Mouse (Mus musculus) CD4-positive naive resting alpha-beta T cell, adult 57 days (primary cell): ENCODE measurements around the gene Birc2. TPM values are rescaled to one million over a fixed set of nuclear protein-coding genes. Genes with fewer than 3 reads are reported as not detected.

Experiments
- total RNA-seq: library from RNA; stranded (reverse); gene quantifications from one replicate; pipeline ENCODE4 v1.2.4, GENCODE M21; 2023

Gene Birc2
- 127 TPM for total RNA-seq

GRCm38 (mm10) chr9:7836905-7837805 lies at the start of gene Birc2:
Birc2 (minus strand) TSS chr9:7837064.

GRCm38 (mm10) chr9:7872775-7873439 lies 36.0 kb upstream of the Birc2 start, which contains the start of gene Birc3:
Birc3 (minus strand) TSS chr9:7873186.

Other genes with a start within 250 kb of the Birc2 start
- gene Mmp20, start 208.8 kb downstream of the Birc2 start, total RNA-seq, result not detected
- not detected for gene Mmp7, start 145.0 kb downstream of the Birc2 start, total RNA-seq
- gene Tmem123, start 73.0 kb downstream of the Birc2 start, total RNA-seq, result 89.0 TPM
- gene Birc3, start 36.1 kb upstream of the Birc2 start, total RNA-seq, result 250 TPM
- gene Yap1, start 167.5 kb upstream of the Birc2 start, total RNA-seq, result 0.98 TPM
- not detected for gene Cfap300, start 205.8 kb upstream of the Birc2 start, total RNA-seq